Mouse (Mus musculus) kidney, embryonic 16.5 days (tissue): ENCODE measurements around the gene Foxp3. TPM values are rescaled to one million over a fixed set of nuclear protein-coding genes. Genes with fewer than 3 reads are reported as not detected.

Experiments
- polyA plus RNA-seq: library from polyadenylated mRNA; unstranded; fragments of >200 nt; fragmentation: Nextera tagmentation; extraction: Ambion mirVana; gene quantifications from 2 replicates; pipeline ENCODE4 v1.2.1, GENCODE M21; 2015

Gene Foxp3
- polyA plus RNA-seq, 1 experiment from 2014 or later = not detected

Other genes with a start within 250 kb of the Foxp3 start
- 0.61 and 0.62 TPM in 2 replicates for gene Usp27x, start 197.8 kb upstream of the Foxp3 start, polyA plus RNA-seq
- 1.9 and 2.2 TPM in 2 replicates for gene Ppp1r3f, start 639 bp downstream of the Foxp3 start, polyA plus RNA-seq
- 35.3 and 36.6 TPM in 2 replicates for gene Ccdc22, start 31.9 kb downstream of the Foxp3 start, polyA plus RNA-seq
- gene Cacna1f, start 33.4 kb downstream of the Foxp3 start, polyA plus RNA-seq = 0.04 and 0.09 TPM in 2 replicates
- 3.1 and 3.6 TPM in 2 replicates for gene Syp, start 64.8 kb downstream of the Foxp3 start, polyA plus RNA-seq
- gene Prickle3, start 83.6 kb downstream of the Foxp3 start, polyA plus RNA-seq = 14.1 and 14.7 TPM in 2 replicates
- 170 and 179 TPM in 2 replicates for gene Plp2, start 97.7 kb downstream of the Foxp3 start, polyA plus RNA-seq
- 0.91 and 1.4 TPM in 2 replicates for gene Magix, start 107.6 kb downstream of the Foxp3 start, polyA plus RNA-seq
- 47.6 and 50.4 TPM in 2 replicates for gene Gpkow, start 123.5 kb downstream of the Foxp3 start, polyA plus RNA-seq
- gene Wdr45, start 140.7 kb downstream of the Foxp3 start, polyA plus RNA-seq = 45.7 and 48.8 TPM in 2 replicates
- 0.59 TPM in 1 of 2 replicates, not detected in the other for gene Gm45208, start 148.6 kb downstream of the Foxp3 start, polyA plus RNA-seq
- gene Praf2, start 154.8 kb downstream of the Foxp3 start, polyA plus RNA-seq = 69.3 and 74.7 TPM in 2 replicates
- gene Ccdc120, start 177.3 kb downstream of the Foxp3 start, polyA plus RNA-seq = 17.4 and 19.6 TPM in 2 replicates
- 30.9 and 31.4 TPM in 2 replicates for gene Tfe3, start 188.9 kb downstream of the Foxp3 start, polyA plus RNA-seq
- gene Gripap1, start 216.1 kb downstream of the Foxp3 start, polyA plus RNA-seq = 47.5 and 57.0 TPM in 2 replicates
- 1.7 and 1.9 TPM in 2 replicates for gene Kcnd1, start 248.6 kb downstream of the Foxp3 start, polyA plus RNA-seq